ENCODE assay signal across 9 mouse cellular contexts in the genomic region with DNA sequence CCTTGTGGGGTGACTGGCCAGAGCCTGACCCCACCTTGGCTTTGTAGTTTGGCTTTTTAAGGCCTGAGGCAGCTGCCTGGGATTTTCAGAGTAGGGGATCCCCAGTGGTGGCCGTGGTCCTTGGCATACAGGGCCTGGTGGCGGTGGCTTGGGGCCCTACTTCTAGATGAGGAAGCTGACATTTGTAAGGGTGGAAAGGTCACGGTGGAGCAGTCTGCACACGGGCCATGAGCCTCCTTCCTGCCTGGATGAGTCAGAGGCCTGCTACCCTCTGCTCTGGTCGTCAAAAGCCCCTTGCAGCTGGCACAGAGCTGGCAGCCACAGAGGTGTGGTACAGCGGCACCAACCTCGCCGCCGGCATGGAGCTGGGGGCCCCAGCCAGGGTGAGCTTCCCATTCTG. TPM values are rescaled to one million over a fixed set of nuclear protein-coding genes. Genes with fewer than 3 reads are reported as not detected.
DNase-seq lines count a peak whose midpoint lies in the region; ATAC-seq and TF ChIP-seq lines count a peak whose summit lies in the region.
"Had no signal": no experiment of that assay in that cellular context is flagged by ENCODE, and none has a peak within 500 bp of the region (broad histone marks: within the 10 kb centered on the region; RNA-seq: fewer than 3 reads in every experiment).

No protein-coding gene starts in this region.

- no peak for DNase-seq in forebrain, postnatal 0 days
- DNase-seq in neural tube, embryonic 10.5 days (ENCODE audit: extremely low spot score, low spot score), result no peak
- DNase-seq in spleen, adult 18-20 months, result peak; percentile 62
- DNase-seq in urinary bladder, adult 18-20 months (ENCODE audit: low spot score in 2 of 2), result no peak

- WGBS in forebrain, embryonic 12.5 days, result 81% methylated on average over 9 of the region's 9 CpGs
- WGBS in forebrain, postnatal 0 days, result 72% methylated on average over 9 of the region's 9 CpGs
- WGBS in neural tube, embryonic 12.5 days, result 75% methylated on average over 9 of the region's 9 CpGs
- WGBS in limb, embryonic 15.5 days, result 60% methylated on average over 9 of the region's 9 CpGs

- ATAC-seq in forebrain, embryonic 12.5 days (ENCODE audit: low FRiP score), result no peak
- no peak for ATAC-seq in forebrain, postnatal 0 days
- no peak for ATAC-seq in neural tube, embryonic 12.5 days (ENCODE audit: low FRiP score, low read depth)
- no peak for ATAC-seq in limb, embryonic 15.5 days (ENCODE audit: insufficient number of reproducible peaks, low FRiP score, low TSS enrichment, low read depth)
- no peak for ATAC-seq in erythroblast, adult 5-6 weeks (replicated peaks; ENCODE audit: low FRiP score, poor library complexity, severe bottlenecking)

- H3K27ac ChIP-seq in forebrain, embryonic 12.5 days, result peak overlapping the region; percentile 43
- no peak overlapping the region for H3K27ac ChIP-seq in forebrain, postnatal 0 days (ENCODE audit: low read depth, low read length)
- peak overlapping the region; percentile 28; the same call in 1 of the 2 replicates for H3K27ac ChIP-seq in neural tube, embryonic 12.5 days
- peak overlapping the region; percentile 65; the same call in 1 of the 2 replicates for H3K27ac ChIP-seq in limb, embryonic 15.5 days

- H3K4me3 ChIP-seq in forebrain, embryonic 12.5 days (replicated peaks), result no peak overlapping the region
- H3K4me3 ChIP-seq in forebrain, postnatal 0 days (ENCODE audit: low read depth, low read length), result no peak overlapping the region
- no peak overlapping the region for H3K4me3 ChIP-seq in neural tube, embryonic 12.5 days
- H3K4me3 ChIP-seq in limb, embryonic 15.5 days, result no peak overlapping the region

- H3K36me3 ChIP-seq in forebrain, embryonic 12.5 days (replicated peaks), result peaks cover 43% of the 10 kb centered on the region
- H3K36me3 ChIP-seq in forebrain, postnatal 0 days (ENCODE audit: insufficient read depth), result no peaks in the 10 kb centered on the region
- peaks cover 46% of the 10 kb centered on the region for H3K36me3 ChIP-seq in neural tube, embryonic 12.5 days
- peaks cover 35% of the 10 kb centered on the region for H3K36me3 ChIP-seq in limb, embryonic 15.5 days

- no peak overlapping the region for H3K4me2 ChIP-seq in forebrain, embryonic 12.5 days
- no peak overlapping the region for H3K4me2 ChIP-seq in forebrain, postnatal 0 days (ENCODE audit: low read depth)
- H3K4me2 ChIP-seq in neural tube, embryonic 12.5 days (replicated peaks), result no peak overlapping the region
- H3K4me2 ChIP-seq in limb, embryonic 15.5 days, result no peak overlapping the region

- no peak for TF ChIP-seq CTCF in forebrain, postnatal 0 days (IDR thresholded peaks at IDR 0.05; ENCODE audit: low read depth)

- H3K4me1 ChIP-seq in forebrain, embryonic 12.5 days, result peaks cover 46% of the 10 kb centered on the region
- no peaks in the 10 kb centered on the region for H3K4me1 ChIP-seq in forebrain, postnatal 0 days (ENCODE audit: insufficient read depth)
- H3K4me1 ChIP-seq in neural tube, embryonic 12.5 days, result peaks cover 25% of the 10 kb centered on the region
- H3K4me1 ChIP-seq in limb, embryonic 15.5 days, result peaks cover 25% of the 10 kb centered on the region

- no peaks in the 10 kb centered on the region for H3K9me3 ChIP-seq in forebrain, embryonic 12.5 days
- H3K9me3 ChIP-seq in forebrain, postnatal 0 days (ENCODE audit: low read length), result no peaks in the 10 kb centered on the region
- H3K9me3 ChIP-seq in neural tube, embryonic 12.5 days, result no peaks in the 10 kb centered on the region
- no peaks in the 10 kb centered on the region for H3K9me3 ChIP-seq in limb, embryonic 15.5 days

- no peaks in the 10 kb centered on the region for H3K27me3 ChIP-seq in forebrain, embryonic 12.5 days
- no peaks in the 10 kb centered on the region for H3K27me3 ChIP-seq in forebrain, postnatal 0 days (ENCODE audit: insufficient read depth, low read length)
- H3K27me3 ChIP-seq in neural tube, embryonic 12.5 days (replicated peaks), result no peaks in the 10 kb centered on the region; the same call in 1 of the 2 replicates
- no peaks in the 10 kb centered on the region for H3K27me3 ChIP-seq in limb, embryonic 15.5 days

- no peak overlapping the region for H3K9ac ChIP-seq in forebrain, embryonic 12.5 days
- no peak overlapping the region for H3K9ac ChIP-seq in forebrain, postnatal 0 days
- H3K9ac ChIP-seq in neural tube, embryonic 12.5 days, result no peak overlapping the region
- H3K9ac ChIP-seq in limb, embryonic 15.5 days, result no peak overlapping the region

RNA-seq across cellular contexts. Expression of a gene that starts 9.6 kb away (rescaled TPM):
- 30.9 and 32.8 TPM in 2 replicates for polyA plus RNA-seq in forebrain, embryonic 12.5 days (2016; fragmentation: Nextera tagmentation; extraction: Ambion mirVana)
- total RNA-seq in forebrain, postnatal 0 days (2014; rRNA removed), result 39.4 and 53.7 TPM in 2 replicates
- 19.2 and 23.0 TPM in 2 replicates for polyA plus RNA-seq in forebrain, postnatal 0 days (2015; fragmentation: Nextera tagmentation; extraction: Ambion mirVana)
- polyA plus RNA-seq in neural tube, embryonic 12.5 days (2016; fragmentation: Nextera tagmentation; extraction: Ambion mirVana), result 30.5 and 34.5 TPM in 2 replicates
- 16.9 and 19.7 TPM in 2 replicates for polyA plus RNA-seq in limb, embryonic 15.5 days (2015; fragmentation: Nextera tagmentation; extraction: Ambion mirVana)
- 2.9 and 9.4 TPM in 2 replicates for total RNA-seq in erythroblast, adult 5-6 weeks (2015; ENCODE audit: low replicate concordance)
- total RNA-seq in erythroblast, adult 5-6 weeks (2017; ENCODE audit: low replicate concordance), result 4.4 and 9.9 TPM in 2 replicates

RNA-seq across cellular contexts. Expression of a gene that starts 32.1 kb away (rescaled TPM):
- 84.5 and 88.0 TPM in 2 replicates for polyA plus RNA-seq in forebrain, embryonic 12.5 days (2016; fragmentation: Nextera tagmentation; extraction: Ambion mirVana)
- total RNA-seq in forebrain, postnatal 0 days (2014; rRNA removed), result 114 and 163 TPM in 2 replicates
- polyA plus RNA-seq in forebrain, postnatal 0 days (2015; fragmentation: Nextera tagmentation; extraction: Ambion mirVana), result 65.0 and 67.9 TPM in 2 replicates
- polyA plus RNA-seq in neural tube, embryonic 12.5 days (2016; fragmentation: Nextera tagmentation; extraction: Ambion mirVana), result 79.6 and 83.3 TPM in 2 replicates
- polyA plus RNA-seq in limb, embryonic 15.5 days (2015; fragmentation: Nextera tagmentation; extraction: Ambion mirVana), result 29.9 and 34.1 TPM in 2 replicates
- 17.9 and 18.8 TPM in 2 replicates for total RNA-seq in erythroblast, adult 5-6 weeks (2015; ENCODE audit: low replicate concordance)
- 3.7 and 7.0 TPM in 2 replicates for total RNA-seq in erythroblast, adult 5-6 weeks (2017; ENCODE audit: low replicate concordance)

RNA-seq across cellular contexts. Expression of a gene that starts 51.8 kb away (rescaled TPM):
- not detected in 2 replicates for polyA plus RNA-seq in forebrain, embryonic 12.5 days (2016; fragmentation: Nextera tagmentation; extraction: Ambion mirVana)
- not detected in 2 replicates for total RNA-seq in forebrain, postnatal 0 days (2014; rRNA removed)
- polyA plus RNA-seq in forebrain, postnatal 0 days (2015; fragmentation: Nextera tagmentation; extraction: Ambion mirVana), result 0.36 TPM in 1 of 2 replicates, not detected in the other
- not detected in 2 replicates for polyA plus RNA-seq in neural tube, embryonic 12.5 days (2016; fragmentation: Nextera tagmentation; extraction: Ambion mirVana)
- polyA plus RNA-seq in limb, embryonic 15.5 days (2015; fragmentation: Nextera tagmentation; extraction: Ambion mirVana), result 0.31 TPM in 1 of 2 replicates, not detected in the other
- not detected in 2 replicates for total RNA-seq in erythroblast, adult 5-6 weeks (2015; ENCODE audit: low replicate concordance)
- not detected in 2 replicates for total RNA-seq in erythroblast, adult 5-6 weeks (2017; ENCODE audit: low replicate concordance)
- polyA plus RNA-seq: gonadal fat pad, adult 2 months had no signal

Comparison
In these comparisons a context has a peak if more than half of its experiments do, and no peak if none do; other contexts are left out.
1. DNase-seq: peak in spleen, adult 18-20 months (2 of 2); none in forebrain, postnatal 0 days (single experiment), neural tube, embryonic 10.5 days (single experiment) and urinary bladder, adult 18-20 months (0 of 2).